Mouse (Mus musculus): Measurements from ENCODE around the gene Armc6. TPM values are rescaled to one million over a fixed set of nuclear protein-coding genes. Genes with fewer than 3 reads are reported as not detected.
A peak's percentile ranks its signal among the peaks of the same experiment; 100 is the strongest.

Gene Armc6
- total and polyA plus RNA-seq, 3 experiments: 7.0 to 9.4 (median 8.4) TPM

- 55% methylated on average over 15 of the region's 15 CpGs for WGBS
- no peak for TF ChIP-seq CTCF (IDR thresholded peaks at IDR 0.05)
- TF ChIP-seq EP300 (IDR thresholded peaks at IDR 0.05; ENCODE audit: insufficient read depth, low read depth, low read length): no peak
- TF ChIP-seq POLR2A (IDR thresholded peaks at IDR 0.05; ENCODE audit: insufficient read depth, low read depth, low read length): no peak
- Histone ChIP-seq H3K79me2 (replicated peaks; ENCODE audit: control insufficient read depth, insufficient read depth, low read length) (no peaks in the 10 kb centered on the region), H3K4me3 (no peak overlapping the region), H3K9ac (ENCODE audit: low read depth, low read length) (no peak overlapping the region), H3K36me3 (ENCODE audit: control insufficient read depth, insufficient read depth, low read length) (no peaks in the 10 kb centered on the region), H3K27me3 (ENCODE audit: control insufficient read depth, insufficient read depth, low read length) (no peaks in the 10 kb centered on the region), H3K4me1 (ENCODE audit: control insufficient read depth, insufficient read depth, low read length) (peaks cover 17% of the 10 kb centered on the region), H3K27ac (peak overlapping the region; percentile 40)
- no peak for DNase-seq
- intact Hi-C loops (cut with DNase I): no loop called here
Observed at GRCm38 (mm10) chr8:70278175-70278574, 43.9 kb upstream of the Armc6 start.

- TF ChIP-seq CTCF (IDR thresholded peaks at IDR 0.05) (no peak), EP300 (IDR thresholded peaks at IDR 0.05; ENCODE audit: insufficient read depth, low read depth, low read length) (peak; percentile 81), POLR2A (IDR thresholded peaks at IDR 0.05; ENCODE audit: insufficient read depth, low read depth, low read length) (peak; percentile 51; the same call in 1 of the 2 replicates)
Observed at GRCm38 (mm10) chr8:70276476-70276875, 42.2 kb upstream of the Armc6 start.

GRCm38 (mm10) chr8:70274350-70274749, 40.1 kb upstream of the Armc6 start:
- intact Hi-C loops (cut with DNase I): no loop called here
- no peaks in the 10 kb centered on the region for H3K36me3 ChIP-seq (ENCODE audit: control insufficient read depth, insufficient read depth, low read length)
- H3K9ac ChIP-seq (ENCODE audit: low read depth, low read length): no peak overlapping the region
- H3K27me3 ChIP-seq (ENCODE audit: control insufficient read depth, insufficient read depth, low read length): no peaks in the 10 kb centered on the region
- no peak for DNase-seq
- TF ChIP-seq EP300 (IDR thresholded peaks at IDR 0.05; ENCODE audit: insufficient read depth, low read depth, low read length) (no peak), POLR2A (IDR thresholded peaks at IDR 0.05; ENCODE audit: insufficient read depth, low read depth, low read length) (no peak), CTCF (IDR thresholded peaks at IDR 0.05) (no peak)
- no peak overlapping the region for H3K4me3 ChIP-seq
- peaks cover 17% of the 10 kb centered on the region for H3K4me1 ChIP-seq (ENCODE audit: control insufficient read depth, insufficient read depth, low read length)
- no peaks in the 10 kb centered on the region for H3K79me2 ChIP-seq (replicated peaks; ENCODE audit: control insufficient read depth, insufficient read depth, low read length)
- H3K27ac ChIP-seq: no peak overlapping the region

More at GRCm38 (mm10) chr8:70276476-70276875, 42.2 kb upstream of the Armc6 start:
- H3K27me3 ChIP-seq (ENCODE audit: control insufficient read depth, insufficient read depth, low read length): no peaks in the 10 kb centered on the region
- peak overlapping the region; percentile 71 for H3K27ac ChIP-seq
- intact Hi-C loops (cut with DNase I): no loop called here
- peaks cover 18% of the 10 kb centered on the region for H3K4me1 ChIP-seq (ENCODE audit: control insufficient read depth, insufficient read depth, low read length)
- H3K36me3 ChIP-seq (ENCODE audit: control insufficient read depth, insufficient read depth, low read length): no peaks in the 10 kb centered on the region
- no peak overlapping the region for H3K9ac ChIP-seq (ENCODE audit: low read depth, low read length)
- no peak overlapping the region for H3K4me3 ChIP-seq
- WGBS: 51% methylated on average over 3 of the region's 3 CpGs
- no peaks in the 10 kb centered on the region for H3K79me2 ChIP-seq (replicated peaks; ENCODE audit: control insufficient read depth, insufficient read depth, low read length)
- peak in 1 of 2 experiments; percentile 53 for DNase-seq

GRCm38 (mm10) chr8:70272949-70273348, 38.7 kb upstream of the Armc6 start:
- Histone ChIP-seq H3K4me1 (ENCODE audit: control insufficient read depth, insufficient read depth, low read length) (peaks cover 13% of the 10 kb centered on the region), H3K27ac (peak overlapping the region; percentile 31), H3K9ac (ENCODE audit: low read depth, low read length) (no peak overlapping the region), H3K27me3 (ENCODE audit: control insufficient read depth, insufficient read depth, low read length) (no peaks in the 10 kb centered on the region), H3K4me3 (no peak overlapping the region), H3K36me3 (ENCODE audit: control insufficient read depth, insufficient read depth, low read length) (no peaks in the 10 kb centered on the region), H3K79me2 (replicated peaks; ENCODE audit: control insufficient read depth, insufficient read depth, low read length) (no peaks in the 10 kb centered on the region)
- intact Hi-C loops (cut with DNase I): no loop called here
- peak in 1 of 2 experiments; percentile 46 for DNase-seq
- WGBS: 27% methylated on average over 3 of the region's 3 CpGs
- TF ChIP-seq CTCF (IDR thresholded peaks at IDR 0.05) (no peak), EP300 (IDR thresholded peaks at IDR 0.05; ENCODE audit: insufficient read depth, low read depth, low read length) (no peak), POLR2A (IDR thresholded peaks at IDR 0.05; ENCODE audit: insufficient read depth, low read depth, low read length) (no peak)

- TF ChIP-seq CTCF (IDR thresholded peaks at IDR 0.05) (peak; percentile 65), POLR2A (IDR thresholded peaks at IDR 0.05; ENCODE audit: insufficient read depth, low read depth, low read length) (no peak)
- no peaks in the 10 kb centered on the region for H3K27me3 ChIP-seq (ENCODE audit: control insufficient read depth, insufficient read depth, low read length)
- H3K79me2 ChIP-seq (replicated peaks; ENCODE audit: control insufficient read depth, insufficient read depth, low read length): no peaks in the 10 kb centered on the region
- no peak overlapping the region for H3K27ac ChIP-seq
- H3K4me1 ChIP-seq (ENCODE audit: control insufficient read depth, insufficient read depth, low read length): peaks cover 8% of the 10 kb centered on the region; the same call in 1 of the 2 replicates
- no peaks in the 10 kb centered on the region for H3K36me3 ChIP-seq (ENCODE audit: control insufficient read depth, insufficient read depth, low read length)
- DNase-seq: no peak
- no peak overlapping the region for H3K9ac ChIP-seq (ENCODE audit: low read depth, low read length)
- intact Hi-C loops (cut with DNase I): no loop called here
- WGBS: 37% methylated on average over 11 of the region's 11 CpGs
- no peak overlapping the region for H3K4me3 ChIP-seq
Observed at GRCm38 (mm10) chr8:70268799-70269565, 34.7 kb upstream of the Armc6 start.

- no peak overlapping the region for H3K9ac ChIP-seq (ENCODE audit: low read depth, low read length)
- 75% methylated on average over 5 of the region's 5 CpGs for WGBS
- intact Hi-C loops (cut with DNase I): no loop called here
- no peaks in the 10 kb centered on the region for H3K36me3 ChIP-seq (ENCODE audit: control insufficient read depth, insufficient read depth, low read length)
- no peak for DNase-seq
- no peak overlapping the region for H3K27ac ChIP-seq
- H3K4me3 ChIP-seq: no peak overlapping the region
- TF ChIP-seq EP300 (IDR thresholded peaks at IDR 0.05; ENCODE audit: insufficient read depth, low read depth, low read length) (no peak), POLR2A (IDR thresholded peaks at IDR 0.05; ENCODE audit: insufficient read depth, low read depth, low read length) (no peak), CTCF (IDR thresholded peaks at IDR 0.05) (no peak)
- H3K79me2 ChIP-seq (replicated peaks; ENCODE audit: control insufficient read depth, insufficient read depth, low read length): no peaks in the 10 kb centered on the region
- peaks cover 6% of the 10 kb centered on the region; the same call in 1 of the 2 replicates for H3K4me1 ChIP-seq (ENCODE audit: control insufficient read depth, insufficient read depth, low read length)
- no peaks in the 10 kb centered on the region for H3K27me3 ChIP-seq (ENCODE audit: control insufficient read depth, insufficient read depth, low read length)
Observed at GRCm38 (mm10) chr8:70268311-70268710, 34.0 kb upstream of the Armc6 start.
